ENCODE assay signal across 27 mouse cellular contexts in genomic region chr12:79525872-79526271, GRCm38 (mm10).
DNase-seq lines count a peak whose midpoint lies in the region; ATAC-seq and TF ChIP-seq lines count a peak whose summit lies in the region.
"Had no signal": no experiment of that assay in that cellular context is flagged by ENCODE, and none has a peak within 500 bp of the region (broad histone marks: within the 10 kb centered on the region; RNA-seq: fewer than 3 reads in every experiment).

No protein-coding gene starts in this region.

- peaks cover 9% of the 10 kb centered on the region; the same call in 1 of the 2 replicates for H3K4me1 ChIP-seq in liver, adult 2 months (ENCODE audit: control insufficient read depth, insufficient read depth, low read length)
- no peaks in the 10 kb centered on the region; the same call in 1 of the 2 replicates for H3K4me1 ChIP-seq in liver, embryonic 11.5 days (replicated peaks; ENCODE audit: control insufficient read depth, insufficient read depth, low read length)
- peaks cover 7% of the 10 kb centered on the region; the same call in 1 of the 2 replicates for H3K4me1 ChIP-seq in intestine, embryonic 15.5 days (replicated peaks)
- peaks cover 17% of the 10 kb centered on the region for H3K4me1 ChIP-seq in stomach, embryonic 14.5 days (ENCODE audit: control insufficient read depth, insufficient read depth, low read length)
- H3K4me1 ChIP-seq: hindbrain, embryonic 15.5 days; neural tube, embryonic 15.5 days had no signal

- H3K4me2 ChIP-seq in liver, embryonic 11.5 days = no peak overlapping the region
- H3K4me2 ChIP-seq in intestine, embryonic 15.5 days (replicated peaks) = no peak overlapping the region
- no peak overlapping the region for H3K4me2 ChIP-seq in stomach, embryonic 14.5 days (replicated peaks; ENCODE audit: low read depth, low read length)
- H3K4me2 ChIP-seq: embryonic facial prominence, embryonic 13.5 days; forebrain, embryonic 13.5 days; heart, embryonic 15.5 days; hindbrain, embryonic 15.5 days; midbrain, embryonic 11.5 days; neural tube, embryonic 15.5 days had no signal

- no peak overlapping the region for H3K9ac ChIP-seq in liver, adult 2 months (ENCODE audit: low read depth, low read length)
- H3K9ac ChIP-seq in liver, embryonic 11.5 days (ENCODE audit: low read depth, low read length) = no peak overlapping the region
- no peak overlapping the region for H3K9ac ChIP-seq in intestine, embryonic 15.5 days
- H3K9ac ChIP-seq in stomach, embryonic 14.5 days (replicated peaks; ENCODE audit: low read depth, low read length) = no peak overlapping the region
- H3K9ac ChIP-seq: embryonic facial prominence, embryonic 13.5 days; forebrain, embryonic 13.5 days; heart, embryonic 15.5 days; hindbrain, embryonic 15.5 days; liver, postnatal 0 days; neural tube, embryonic 15.5 days had no signal

- no peak overlapping the region for H3K27ac ChIP-seq in liver, adult 2 months (replicated peaks; ENCODE audit: insufficient read depth, low read depth, low read length)
- no peak overlapping the region for H3K27ac ChIP-seq in liver, embryonic 11.5 days (ENCODE audit: low read depth, low read length)
- no peak overlapping the region for H3K27ac ChIP-seq in intestine, embryonic 15.5 days
- H3K27ac ChIP-seq in stomach, embryonic 14.5 days (ENCODE audit: low read length) = peak overlapping the region; percentile 4; the same call in 1 of the 2 replicates
- H3K27ac ChIP-seq: embryonic facial prominence, embryonic 13.5 days; forebrain, embryonic 13.5 days; gastrocnemius, adult 2 months; heart, embryonic 15.5 days; hindbrain, embryonic 15.5 days; layer of hippocampus, adult 2 months; limb, embryonic 10.5 days; neural tube, embryonic 15.5 days had no signal

- no peaks in the 10 kb centered on the region for H3K9me3 ChIP-seq in liver, embryonic 11.5 days (ENCODE audit: control insufficient read depth, low read length)
- no peaks in the 10 kb centered on the region for H3K9me3 ChIP-seq in intestine, embryonic 15.5 days
- no peaks in the 10 kb centered on the region; the same call in 1 of the 2 replicates for H3K9me3 ChIP-seq in stomach, embryonic 14.5 days (ENCODE audit: control insufficient read depth, low read depth, low read length)
- H3K9me3 ChIP-seq: embryonic facial prominence, embryonic 13.5 days; heart, embryonic 15.5 days; hindbrain, embryonic 15.5 days; limb, embryonic 10.5 days; neural tube, embryonic 15.5 days had no signal

- TF ChIP-seq POLR2A in liver, adult 2 months (IDR thresholded peaks at IDR 0.05; ENCODE audit: extremely low read depth, insufficient read depth, low read length) = no peak

- ATAC-seq in liver, embryonic 11.5 days (replicated peaks; ENCODE audit: low FRiP score) = no peak
- peak; percentile 92 for ATAC-seq in intestine, embryonic 15.5 days
- ATAC-seq in stomach, embryonic 14.5 days (ENCODE audit: insufficient number of reproducible peaks, insufficient read depth, low FRiP score, low read depth) = peak; percentile 84
- ATAC-seq: CD4-positive, CD25-positive, alpha-beta regulatory T cell, adult 4 months; forebrain, embryonic 13.5 days; liver, postnatal 0 days had no signal

- DNase-seq in heart, adult 11 months = peak; percentile 84
- DNase-seq in heart, postnatal 10 days = no peak
- peak; percentile 88 for DNase-seq in liver, adult 2 months (ENCODE audit: extremely low read depth, low read depth, low spot score)
- no peak for DNase-seq in liver, embryonic 11.5 days (ENCODE audit: low spot score)
- DNase-seq in T-cell, adult 2 months (ENCODE audit: low spot score) = no peak
- no peak for DNase-seq in adrenal gland, postnatal 10 days
- DNase-seq: cerebellum, adult 11 months; cerebellum, adult 9-11 months; gastrocnemius, adult 2 months; kidney, adult 11 months; liver; liver, postnatal 0 days; right cerebral cortex, postnatal 25 days; spleen, adult 18-20 months; thymus, adult 18-20 months; thymus, postnatal 36 days had no signal

- H3K4me3 ChIP-seq in liver, adult 2 months (ENCODE audit: insufficient read depth, low read depth, low read length) = no peak overlapping the region
- no peak overlapping the region for H3K4me3 ChIP-seq in liver, embryonic 11.5 days (ENCODE audit: low read depth, low read length)
- no peak overlapping the region for H3K4me3 ChIP-seq in intestine, embryonic 15.5 days (replicated peaks)
- H3K4me3 ChIP-seq in stomach, embryonic 14.5 days (ENCODE audit: low read depth, low read length) = no peak overlapping the region
- H3K4me3 ChIP-seq: embryonic facial prominence, embryonic 13.5 days; forebrain, embryonic 13.5 days; gastrocnemius, adult 2 months; heart, embryonic 15.5 days; hindbrain, embryonic 15.5 days; layer of hippocampus, adult 2 months; limb, embryonic 10.5 days; neural tube, embryonic 15.5 days had no signal

- H3K27me3 ChIP-seq in liver, adult 2 months (ENCODE audit: control insufficient read depth, insufficient read depth, low read length) = no peaks in the 10 kb centered on the region
- H3K27me3 ChIP-seq in liver, embryonic 11.5 days (replicated peaks; ENCODE audit: control insufficient read depth, insufficient read depth, low read length) = no peaks in the 10 kb centered on the region
- H3K27me3 ChIP-seq in intestine, embryonic 15.5 days (replicated peaks) = no peaks in the 10 kb centered on the region
- no peaks in the 10 kb centered on the region for H3K27me3 ChIP-seq in stomach, embryonic 14.5 days (ENCODE audit: control insufficient read depth, insufficient read depth, low read length)
- H3K27me3 ChIP-seq: embryonic facial prominence, embryonic 13.5 days; forebrain, embryonic 13.5 days; heart, embryonic 15.5 days; hindbrain, embryonic 15.5 days; neural tube, embryonic 15.5 days had no signal

- H3K79me2 ChIP-seq in liver, adult 2 months (ENCODE audit: control insufficient read depth, insufficient read depth, low read length) = no peaks in the 10 kb centered on the region

- intact Hi-C loops in heart, postnatal 10 days (cut with DNase I) = no loop called here

- no peaks in the 10 kb centered on the region for H3K36me3 ChIP-seq in liver, adult 2 months (ENCODE audit: control insufficient read depth, insufficient read depth, low read length)
- no peaks in the 10 kb centered on the region for H3K36me3 ChIP-seq in liver, embryonic 11.5 days (ENCODE audit: control insufficient read depth, insufficient read depth, low read length)
- H3K36me3 ChIP-seq in intestine, embryonic 15.5 days = no peaks in the 10 kb centered on the region
- no peaks in the 10 kb centered on the region for H3K36me3 ChIP-seq in stomach, embryonic 14.5 days (ENCODE audit: control insufficient read depth, insufficient read depth, low read length)
- H3K36me3 ChIP-seq: embryonic facial prominence, embryonic 13.5 days; heart, embryonic 15.5 days; hindbrain, embryonic 15.5 days; neural tube, embryonic 15.5 days had no signal

- 45% methylated on average over 8 of the region's 8 CpGs for WGBS in liver, adult 2 months
- WGBS in liver, embryonic 11.5 days = 72% methylated on average over 8 of the region's 8 CpGs
- WGBS in intestine, embryonic 15.5 days = 30% methylated on average over 8 of the region's 8 CpGs
- WGBS in stomach, embryonic 14.5 days = 23% methylated on average over 8 of the region's 8 CpGs

- TF ChIP-seq CTCF in liver, adult 2 months (IDR thresholded peaks at IDR 0.05; ENCODE audit: low read depth, low read length) = no peak

Comparison
In these comparisons a context has a peak if more than half of its experiments do, and no peak if none do; other contexts are left out.
1. DNase-seq: peak in heart, adult 11 months (single experiment) and liver, adult 2 months (single experiment); none in heart, postnatal 10 days (0 of 2), liver, embryonic 11.5 days (single experiment), T-cell, adult 2 months (single experiment) and adrenal gland, postnatal 10 days (single experiment).